Mouse (Mus musculus) thymus, postnatal 0 days (tissue): ENCODE data around the gene Smagp. TPM values are rescaled to one million over a fixed set of nuclear protein-coding genes. Genes with fewer than 3 reads are reported as not detected.

Experiments used
- DNase-seq: peaks from one replicate; pipeline ENCODE4 v3.0.0-alpha.2; 2015; ENCODE audit warnings: low spot score
- polyA plus RNA-seq: library from polyadenylated mRNA; unstranded; fragments of >200 nt; fragmentation: Nextera tagmentation; extraction: Ambion mirVana; gene quantifications from 2 replicates; pipeline ENCODE4 v1.2.1, GENCODE M21; 2015

The Smagp gene
- 4.8 TPM in 2 replicates for polyA plus RNA-seq

DNA sequence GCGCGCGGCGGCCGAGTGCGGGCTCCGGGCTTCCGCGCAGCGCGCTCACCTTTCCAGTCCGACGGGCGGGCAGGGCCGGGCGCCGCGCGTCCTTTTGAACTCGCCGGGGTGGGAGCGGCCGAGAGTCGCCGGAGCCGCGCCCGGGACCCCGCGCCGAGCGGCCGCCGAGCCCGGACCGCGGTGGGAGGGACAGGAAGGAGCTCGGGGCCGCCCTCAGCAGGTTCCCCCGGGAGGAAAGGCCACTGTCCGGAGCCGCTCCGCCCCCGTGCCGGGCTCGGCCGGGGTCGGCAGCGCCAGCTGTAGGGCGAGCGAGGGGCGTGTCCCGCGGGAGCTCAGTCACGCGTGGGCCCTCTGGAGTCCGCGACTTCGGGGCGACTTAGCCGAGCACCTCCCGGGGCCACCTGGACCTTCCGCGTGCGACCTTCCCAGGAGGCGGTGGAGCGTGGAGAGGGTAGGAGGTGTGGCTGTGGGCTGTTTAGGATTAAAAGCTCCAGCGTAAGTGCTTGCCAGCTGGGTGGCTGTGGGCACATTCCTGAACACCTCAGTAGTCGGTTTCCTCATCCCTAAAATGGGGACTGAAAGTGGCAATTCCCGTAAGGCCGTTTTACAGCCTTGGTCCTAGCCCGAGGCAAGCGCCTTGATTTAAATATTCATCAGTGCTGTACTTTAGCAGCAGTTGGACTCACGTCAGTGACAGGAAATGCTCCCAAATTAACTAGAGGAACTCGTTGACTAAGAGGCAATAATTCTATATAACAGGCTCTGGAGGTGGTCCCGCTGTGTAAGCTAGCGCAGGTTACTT lies at the start of gene Smagp:
TSS of gene Smagp (minus strand) at position 241 of the 802 bp plus-strand sequence.
- DNase-seq: peak; percentile 17

DNA sequence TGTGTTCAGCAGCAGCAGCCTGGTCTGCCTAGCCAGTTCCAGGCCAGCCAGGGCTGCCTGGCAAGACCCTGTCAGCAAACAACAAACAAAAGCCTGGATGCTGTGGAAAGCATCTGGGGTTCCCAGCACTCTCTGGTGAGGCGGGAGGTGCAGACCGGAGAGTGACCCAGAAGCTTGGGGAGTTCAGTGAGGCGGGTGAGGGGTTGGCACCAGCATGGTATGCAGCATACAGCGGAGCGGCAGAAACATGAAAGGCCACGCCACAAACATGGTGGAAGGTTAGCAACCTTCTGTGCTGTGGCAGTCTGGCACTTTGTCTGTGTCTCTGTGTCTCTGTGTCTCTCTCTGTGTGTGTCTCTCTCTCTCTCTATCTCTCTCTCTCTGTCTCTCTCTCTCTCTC lies 49.7 kb upstream of the Smagp start:
- DNase-seq: no peak

DNA sequence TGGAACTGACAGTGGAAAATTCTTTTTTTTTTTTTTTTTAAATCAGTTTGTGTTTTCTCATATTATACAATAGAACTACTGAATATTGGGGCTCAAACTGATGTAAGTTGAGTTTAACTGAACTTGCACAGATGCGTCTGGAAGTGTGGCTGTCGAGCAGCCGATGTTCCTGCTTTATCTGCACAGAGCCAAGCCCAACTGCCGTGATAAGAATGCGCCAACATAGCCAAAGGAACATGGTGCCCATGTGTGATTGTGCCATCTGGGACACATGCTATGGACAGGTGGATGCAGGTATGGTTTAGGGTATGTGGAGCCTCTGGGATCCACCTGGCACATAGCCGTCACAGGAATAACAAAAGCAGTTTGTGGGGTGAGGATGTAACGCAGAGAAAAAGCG lies 49.1 kb upstream of the Smagp start:
- DNase-seq: no peak

DNA sequence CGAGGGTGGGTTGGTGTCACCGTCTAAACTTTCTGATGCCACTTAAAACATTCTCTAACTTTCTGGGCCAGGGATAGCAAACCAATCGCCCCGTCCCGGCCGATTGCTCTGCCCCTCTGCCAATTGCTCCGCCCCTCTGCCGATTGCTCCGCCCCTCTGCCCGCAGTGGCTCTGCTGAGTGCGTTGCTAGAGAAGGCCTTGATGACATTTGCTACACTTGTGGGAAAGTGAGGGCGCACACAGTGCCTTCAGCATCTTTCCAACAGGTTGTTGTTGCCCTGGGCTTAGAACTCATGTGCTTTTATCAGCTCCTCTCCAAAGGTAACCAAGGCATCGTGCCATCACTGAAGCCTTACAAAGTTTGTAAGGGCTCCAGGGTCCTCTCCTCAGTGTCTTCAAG lies 48.5 kb upstream of the Smagp start:
- DNase-seq: no peak

DNA sequence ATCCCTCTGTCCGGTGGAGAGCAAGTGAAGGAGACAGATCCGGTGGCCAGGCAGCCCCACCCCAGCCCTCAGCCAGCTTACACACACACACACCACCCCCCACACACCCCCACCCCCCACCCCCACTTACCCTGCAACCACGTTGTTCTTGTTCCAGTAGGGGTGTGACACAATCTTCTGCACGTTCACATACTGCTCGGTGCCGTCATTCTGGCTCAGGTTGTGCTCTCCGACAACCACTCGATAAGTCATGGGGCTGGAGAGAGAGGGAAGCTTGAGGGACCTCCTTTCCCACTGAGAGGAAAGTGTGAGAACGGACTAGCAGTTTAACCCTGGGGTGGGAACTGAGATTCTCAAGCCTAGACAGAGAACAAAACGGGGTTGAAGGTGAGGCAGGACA lies 47.7 kb upstream of the Smagp start:
- DNase-seq: no peak

DNA sequence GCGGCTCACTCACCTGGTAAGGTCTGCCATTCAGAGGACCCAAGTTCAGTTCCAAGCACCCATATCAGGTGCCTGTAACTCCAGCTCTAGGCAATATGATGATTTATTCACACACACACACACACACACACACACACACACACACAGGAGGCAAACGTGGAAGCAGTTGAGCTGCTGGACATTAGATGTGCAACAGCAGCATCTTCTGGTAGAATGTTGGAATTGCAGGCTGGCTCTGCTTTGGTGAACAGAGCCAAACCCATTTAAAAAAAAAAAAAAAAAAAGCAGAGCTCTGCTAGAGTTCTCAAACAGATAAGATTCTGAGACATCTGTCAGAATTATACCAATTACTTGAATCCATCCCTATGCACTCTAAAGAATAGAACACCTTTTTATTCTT lies 46.3 kb upstream of the Smagp start:
- DNase-seq: peak; percentile 90

DNA sequence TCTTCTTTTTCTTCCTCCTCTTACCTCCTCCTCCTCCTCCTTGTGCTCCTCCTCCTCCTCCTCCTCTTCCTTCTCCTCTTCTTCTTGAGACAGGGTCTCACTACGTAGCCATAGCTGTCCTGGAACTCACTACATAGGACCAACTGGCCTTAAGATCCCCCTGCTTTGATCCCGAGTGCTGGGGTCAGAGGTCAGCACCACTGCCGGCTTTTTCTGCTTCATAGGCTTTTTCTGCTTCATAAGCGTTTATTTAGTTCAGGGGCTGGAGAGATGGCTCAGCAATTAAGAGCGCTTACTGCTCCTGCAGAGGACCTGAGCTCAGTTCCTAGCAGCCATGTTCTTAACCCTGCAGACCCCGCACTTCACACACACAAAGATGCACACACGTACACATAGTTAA lies 45.0 kb upstream of the Smagp start:
- DNase-seq: no peak

DNA sequence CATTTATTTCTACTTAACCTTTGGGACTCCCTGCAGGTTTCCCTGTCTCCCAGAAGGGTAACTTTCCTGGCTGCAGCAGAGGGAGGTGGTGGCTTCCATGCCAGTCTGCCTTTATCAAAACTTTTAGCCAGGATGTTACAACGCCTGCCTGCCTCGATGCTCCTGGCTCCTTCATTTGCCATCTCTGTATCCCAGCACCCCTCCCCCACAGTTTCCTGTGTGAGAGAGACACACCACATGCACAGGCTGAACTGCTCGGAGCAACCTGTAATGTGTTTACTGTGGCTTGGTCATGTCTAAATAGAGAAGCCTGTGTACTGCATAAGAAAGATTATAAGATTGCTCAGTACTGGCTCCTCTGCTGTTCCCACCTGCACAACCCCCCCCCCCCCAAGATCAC lies 43.6 kb upstream of the Smagp start:
- DNase-seq: peak; percentile 56

DNA sequence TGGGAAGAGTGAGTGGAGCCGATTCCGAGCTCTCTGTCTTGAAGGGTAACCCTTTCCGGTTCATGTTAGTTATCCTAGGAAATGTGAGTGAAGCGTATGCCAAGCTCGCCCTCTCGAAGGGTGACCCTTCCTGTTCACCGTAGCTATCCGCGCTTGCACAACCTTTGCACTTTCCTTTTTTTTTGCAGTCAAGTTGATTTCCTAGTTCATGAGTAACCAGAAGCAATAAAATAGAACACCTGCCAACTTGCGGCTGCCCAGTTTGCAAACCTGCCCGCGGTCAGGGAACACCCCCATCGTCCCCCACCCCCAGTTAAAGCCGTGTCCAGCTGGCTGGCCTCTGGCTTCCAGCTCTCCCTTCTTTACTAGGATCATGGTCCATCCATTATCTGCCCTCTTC lies 42.3 kb upstream of the Smagp start:
- no peak for DNase-seq

DNA sequence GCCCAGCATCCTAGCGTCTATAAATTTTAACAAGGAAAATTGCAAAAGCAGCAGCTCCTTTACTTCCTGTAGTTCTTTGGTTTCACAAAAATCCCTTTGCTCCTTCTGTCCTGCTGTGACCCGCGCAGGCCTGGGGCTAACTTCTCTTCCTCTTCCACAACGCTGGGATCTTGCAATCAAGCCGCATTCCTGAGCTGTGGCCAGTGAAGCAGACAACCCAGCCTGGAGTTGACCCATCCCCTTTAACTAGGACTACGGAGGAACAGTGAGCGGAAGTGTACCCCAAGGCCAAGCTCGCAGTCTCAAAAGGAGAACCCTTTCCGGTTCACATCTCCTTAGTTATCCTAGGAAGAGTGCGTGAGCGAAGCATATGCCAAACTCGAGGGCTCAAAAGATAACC lies 41.8 kb upstream of the Smagp start:
- DNase-seq: no peak

DNA sequence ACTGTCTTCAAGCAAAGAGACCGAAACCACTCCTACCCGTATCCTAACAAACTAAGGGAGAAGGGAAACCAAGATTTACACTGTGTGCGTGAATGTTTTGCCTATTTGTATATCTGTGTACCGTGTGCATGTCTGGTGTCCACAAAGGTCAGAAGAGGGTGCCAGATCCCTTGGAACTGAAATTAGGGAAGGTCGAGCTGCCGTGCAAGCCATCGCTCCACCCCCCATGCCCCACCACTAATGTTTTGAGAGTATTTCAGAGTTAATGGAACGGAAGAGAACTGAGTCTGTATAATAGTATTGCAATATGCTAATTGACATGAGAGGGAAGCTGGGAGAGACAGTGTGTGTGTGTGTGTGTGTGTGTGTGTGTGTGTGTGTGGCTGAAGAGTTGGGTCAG lies 40.9 kb upstream of the Smagp start:
- no peak for DNase-seq

DNA sequence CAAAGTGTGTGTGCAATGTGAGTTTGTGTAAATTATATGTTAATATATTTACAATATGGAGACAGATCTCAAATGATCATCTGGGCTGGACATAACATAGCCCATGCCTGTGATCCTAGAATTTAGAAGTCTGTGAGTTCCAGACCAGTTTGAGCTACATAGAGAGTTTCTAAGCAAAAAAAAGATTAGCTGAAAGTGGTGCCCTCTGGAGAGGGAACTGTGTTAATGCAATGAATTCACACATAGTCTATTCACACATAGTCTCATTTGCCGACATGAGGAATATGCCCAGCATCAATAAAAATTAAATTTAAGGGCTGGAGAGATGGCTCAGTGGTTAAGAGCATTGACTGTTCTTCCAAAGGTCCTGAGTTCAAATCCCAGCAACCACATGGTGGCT lies 39.8 kb upstream of the Smagp start:
- peak; percentile 25 for DNase-seq

DNA sequence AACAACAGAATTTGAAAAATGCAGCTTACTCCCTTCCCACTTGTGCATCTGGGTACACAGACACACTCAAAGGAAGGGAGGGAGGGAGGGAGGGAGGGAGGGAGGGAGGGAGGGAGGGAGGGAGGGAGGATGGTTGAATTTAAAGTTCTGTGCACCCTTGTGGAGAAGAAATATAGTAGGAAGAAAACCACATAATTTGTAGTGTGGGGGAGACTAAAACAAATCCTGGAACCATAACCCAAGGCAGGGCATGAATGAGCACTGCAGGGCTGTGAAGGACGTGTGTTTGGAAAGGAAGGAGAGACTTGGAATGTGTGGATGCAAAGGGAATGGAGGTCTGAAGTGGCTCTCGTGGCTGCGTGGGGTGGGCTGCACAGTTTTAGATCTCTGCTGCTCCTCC lies 38.7 kb upstream of the Smagp start:
- no peak for DNase-seq

DNA sequence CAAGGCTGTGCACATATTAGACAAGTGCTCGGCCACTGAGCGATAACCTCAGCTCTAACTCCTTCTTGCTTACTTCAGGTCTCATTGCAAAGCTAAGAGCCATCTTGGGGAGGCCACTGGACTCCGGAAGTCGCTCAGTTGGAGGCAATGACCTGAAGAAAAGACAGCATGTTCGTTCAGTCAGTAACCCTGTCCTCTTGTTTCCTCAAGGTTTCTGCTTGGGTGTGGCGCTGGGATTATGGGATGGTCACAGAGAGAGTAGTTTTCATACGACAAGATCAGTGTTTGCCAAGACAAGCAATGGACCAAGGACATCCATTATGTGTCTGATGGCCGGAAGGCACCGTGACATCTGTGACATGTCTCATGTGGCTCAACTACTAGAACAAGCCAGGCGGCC lies 37.8 kb upstream of the Smagp start:
- no peak for DNase-seq

DNA sequence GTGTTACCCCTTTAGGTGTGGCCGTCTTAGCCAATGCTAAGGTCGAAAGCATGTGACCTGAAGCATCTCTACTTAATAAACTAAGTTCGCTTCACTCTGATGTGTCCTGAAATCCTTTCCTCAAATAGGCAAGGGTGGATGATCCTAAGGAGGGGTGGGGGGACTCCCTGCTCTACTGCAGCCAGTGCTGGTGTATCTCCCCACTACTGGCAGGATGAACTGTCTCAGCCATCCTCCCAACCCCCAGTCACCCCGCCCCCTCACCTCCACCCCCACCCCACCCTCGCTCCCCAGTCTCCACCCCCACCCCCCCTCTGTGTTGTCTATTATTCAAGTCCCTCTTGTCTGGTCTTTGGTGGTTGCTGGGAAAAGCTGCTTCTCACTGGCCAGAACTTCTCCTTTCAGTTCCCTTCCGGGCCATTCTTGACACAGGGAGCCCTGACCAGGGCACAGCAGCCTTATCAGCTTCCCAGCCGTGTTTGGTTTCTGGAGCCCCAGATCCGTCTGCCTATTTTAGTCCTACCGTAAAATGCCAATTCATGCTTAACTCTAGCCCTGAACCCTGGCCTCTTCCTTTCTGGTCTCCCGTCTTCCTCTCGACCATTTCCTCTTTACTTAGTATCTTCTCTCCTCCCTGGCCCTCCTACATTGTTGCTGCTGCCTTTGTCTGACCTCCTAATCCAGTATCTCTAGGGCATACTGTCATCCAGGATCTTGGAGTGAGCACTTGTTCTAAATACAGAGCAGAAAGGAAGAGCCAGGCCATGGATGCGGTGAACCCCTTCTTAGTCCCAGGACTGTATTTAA lies 37.0 kb upstream of the Smagp start:
- DNase-seq: no peak

DNA sequence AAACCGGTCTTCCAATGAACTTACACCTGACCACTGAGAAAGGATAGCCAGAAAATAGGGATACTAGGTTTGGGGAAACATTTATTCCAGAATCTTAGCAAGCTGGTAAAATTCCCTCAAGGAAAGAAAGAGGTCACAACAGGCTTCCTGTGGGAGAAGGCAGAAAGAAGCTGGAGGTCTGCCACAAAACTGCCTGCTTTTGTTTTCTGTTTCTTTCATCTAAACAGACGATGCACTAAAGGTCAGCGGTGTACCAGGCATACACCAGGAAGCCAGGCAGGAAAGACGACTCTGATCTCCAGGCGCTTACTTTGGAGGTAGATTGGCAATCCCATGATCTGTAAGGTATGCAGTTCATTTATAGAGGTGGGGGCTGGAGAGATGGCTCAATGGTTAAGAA lies 34.1 kb upstream of the Smagp start:
- DNase-seq: no peak

DNA sequence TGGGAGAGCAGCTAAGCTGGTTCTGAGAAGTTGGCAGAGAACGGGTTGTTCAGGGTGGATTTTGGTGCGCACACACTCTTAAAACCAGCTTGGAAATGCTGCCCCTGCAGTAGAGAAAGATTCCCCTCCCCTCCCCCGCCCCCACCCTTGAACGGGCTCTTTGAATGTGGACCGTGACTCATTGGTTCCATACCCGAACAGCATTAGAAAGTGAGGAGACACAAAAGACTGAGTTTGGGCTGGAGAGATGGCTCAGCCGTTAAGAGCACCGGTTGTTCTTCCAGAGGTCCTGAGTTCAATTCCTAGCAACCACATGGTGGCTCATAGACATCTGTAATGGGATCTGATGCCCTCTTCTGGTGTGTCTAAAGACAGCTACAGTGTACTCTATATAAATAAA lies 33.3 kb upstream of the Smagp start:
- no peak for DNase-seq

DNA sequence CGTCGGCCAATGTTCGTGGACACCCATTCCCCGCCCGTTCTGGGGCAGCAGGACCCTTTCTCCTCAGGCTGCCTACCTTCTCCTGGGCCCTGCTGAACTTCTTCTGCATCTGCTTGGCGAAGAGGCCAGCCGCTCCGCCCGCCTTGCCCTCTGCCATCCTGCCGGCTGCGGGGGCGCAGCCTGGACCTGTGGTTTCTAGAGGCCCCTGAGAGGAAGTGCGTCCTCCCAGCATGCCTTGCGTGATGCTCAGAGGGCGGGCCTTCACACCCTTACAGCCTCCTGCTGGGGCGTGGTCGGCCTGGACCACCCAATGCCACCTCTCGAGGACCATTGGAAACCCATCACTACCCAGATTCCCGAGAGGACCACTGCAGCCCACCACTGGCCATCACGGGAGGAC lies 32.6 kb upstream of the Smagp start, which contains the start of gene Bin2:
TSS of gene Bin2 (minus strand) at position 217 of the 400 bp plus-strand sequence.
- DNase-seq: peak; percentile 90

DNA sequence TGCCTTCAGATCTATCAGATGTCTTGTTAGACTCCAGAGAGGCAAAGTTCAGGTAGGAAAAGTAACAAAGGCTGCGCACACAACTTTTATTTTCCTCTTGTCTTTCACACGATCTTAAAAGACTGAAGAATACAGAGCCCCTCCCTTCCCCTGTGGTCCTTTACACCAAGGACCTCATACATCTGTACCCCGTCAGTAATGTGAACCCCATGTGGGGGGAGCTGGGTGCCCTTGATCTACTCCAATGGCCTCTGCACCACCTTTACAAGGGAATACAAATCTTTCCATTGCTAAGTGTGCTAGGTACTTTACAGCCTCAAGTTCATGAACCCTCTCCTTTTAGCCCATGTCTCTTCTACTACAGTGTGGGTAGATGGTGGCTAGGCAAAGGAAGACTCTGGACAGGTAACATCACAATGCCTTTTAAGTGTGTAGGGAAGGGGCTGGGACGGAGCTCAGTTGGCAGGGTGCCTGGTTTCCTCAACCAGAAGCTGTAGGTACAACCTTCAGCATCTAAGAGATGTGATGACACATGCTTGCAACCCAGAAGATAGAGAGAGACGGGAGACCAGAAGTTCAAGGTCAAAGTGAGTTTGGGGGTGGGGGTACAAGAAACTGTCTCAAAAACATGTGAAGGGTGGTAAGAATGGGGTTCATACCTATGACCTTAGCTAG lies 31.3 kb upstream of the Smagp start:
- DNase-seq: peak; percentile 47

DNA sequence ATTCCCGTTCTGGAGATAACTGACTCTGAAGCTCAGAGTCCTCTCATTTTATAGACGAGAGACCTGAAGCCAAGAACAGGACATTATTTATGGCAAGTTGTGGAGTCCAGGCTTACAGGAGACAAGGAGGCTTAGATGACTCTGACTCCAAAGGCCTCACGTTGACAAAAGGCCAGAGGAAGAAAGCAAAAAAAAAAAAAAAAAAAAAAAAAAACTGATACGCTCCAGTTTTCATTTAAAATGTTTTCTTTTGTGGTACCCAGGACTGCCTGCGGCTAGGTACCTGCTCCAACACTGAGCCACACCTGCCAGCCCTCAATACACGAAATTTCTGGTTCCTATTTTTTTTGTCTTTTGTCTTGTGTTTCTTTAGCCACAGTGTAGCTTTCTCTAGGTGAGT lies 30.7 kb upstream of the Smagp start:
- no peak for DNase-seq

DNA sequence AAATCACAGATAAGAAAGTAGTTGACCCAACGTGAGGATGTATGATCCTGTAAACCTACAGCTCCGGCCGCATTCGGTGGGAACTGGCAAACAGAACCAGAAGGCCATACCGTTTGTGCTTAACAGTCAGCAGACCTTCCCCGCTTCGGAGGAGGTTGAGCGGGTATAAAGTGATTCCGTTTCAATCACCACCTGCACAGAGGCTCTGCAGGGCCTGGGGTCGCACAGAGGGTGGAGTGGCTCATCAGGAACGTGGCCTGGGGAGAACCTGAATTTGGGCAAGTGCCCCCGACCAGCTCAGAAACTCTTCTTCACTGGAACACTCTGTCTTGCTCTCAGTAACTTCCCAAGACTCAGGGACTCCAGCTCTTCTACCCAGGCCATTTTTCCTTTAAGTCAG lies 30.1 kb upstream of the Smagp start:
- DNase-seq: no peak

DNA sequence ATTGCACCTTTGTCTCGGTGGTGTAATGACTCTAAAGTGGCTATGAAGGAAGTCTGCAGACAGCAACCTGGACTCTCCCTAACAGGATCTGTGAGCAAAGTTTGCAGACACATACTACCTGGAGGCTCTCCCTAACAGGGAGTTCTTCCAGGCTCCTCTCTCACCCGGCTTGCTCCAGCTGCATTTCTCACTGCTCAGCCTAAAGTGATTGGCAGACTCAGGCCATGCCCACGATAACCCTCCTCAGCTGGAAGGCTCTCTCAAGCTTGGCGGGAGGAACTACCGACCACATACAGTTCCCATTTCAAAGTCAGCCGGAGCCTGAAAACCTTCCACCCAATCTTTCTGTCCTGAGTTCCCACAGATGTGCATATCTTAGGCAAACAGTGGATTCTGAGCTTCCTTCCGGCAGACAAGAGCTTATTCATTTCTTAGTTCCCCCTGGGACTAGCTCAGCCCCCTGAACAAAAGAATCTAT lies 29.5 kb upstream of the Smagp start:
- DNase-seq: no peak
